Mouse (Mus musculus): ENCODE measurements around the gene Fndc5.

GRCm38 (mm10) chr4:129142439-129143045, 5.7 kb downstream of the Fndc5 start:
- TF ChIP-seq TAL1 (IDR thresholded peaks at IDR 0.05; ENCODE audit: low read length): no peak
- no peak for TF ChIP-seq GATA1 (IDR thresholded peaks at IDR 0.05; ENCODE audit: low read length)
